Mouse (Mus musculus) kidney, adult 11 months (tissue): ENCODE measurements around the gene Zdhhc1.

Experiments
- DNase-seq: peaks from one replicate; pipeline ENCODE4 v3.0.0; 2022

Zdhhc1 gene

DNA sequence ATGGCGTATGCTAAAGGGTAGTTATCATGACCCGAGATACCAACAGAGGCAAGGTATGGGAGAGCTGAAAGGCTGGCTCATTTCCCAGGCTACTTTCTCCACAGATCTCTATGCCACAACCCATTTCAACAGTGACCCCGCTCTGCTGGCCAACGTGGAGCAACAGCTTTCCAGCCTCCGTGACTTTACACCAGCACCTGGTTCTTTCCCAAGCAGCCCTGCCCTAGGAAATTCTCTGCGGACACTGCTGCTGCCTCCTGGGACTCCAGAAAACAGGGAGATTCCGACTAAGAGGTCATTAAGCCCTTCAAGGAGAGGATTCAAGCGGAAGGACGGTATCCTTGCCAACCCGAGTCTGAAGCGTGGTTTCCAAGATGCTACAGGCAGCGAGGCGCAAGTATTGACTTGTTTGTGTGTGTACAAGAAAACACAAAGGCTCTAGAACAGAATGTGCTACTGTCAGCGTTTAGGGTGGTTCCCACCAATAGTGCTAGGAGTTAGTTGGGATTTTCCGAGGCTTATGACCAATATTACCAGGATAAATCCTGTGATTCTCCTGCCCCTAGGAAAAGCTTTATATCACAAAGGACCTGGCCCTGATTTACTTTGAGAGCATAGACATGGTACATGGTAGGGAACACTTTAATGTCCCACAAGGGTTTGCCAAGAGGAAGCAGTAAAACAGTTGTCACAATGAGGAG, 44.6 kb downstream of the Zdhhc1 start:
- no peak for DNase-seq

- no peak for DNase-seq
Observed at GRCm38 (mm10) chr8:105450977-105451376, 45.7 kb downstream of the Zdhhc1 start.

DNA sequence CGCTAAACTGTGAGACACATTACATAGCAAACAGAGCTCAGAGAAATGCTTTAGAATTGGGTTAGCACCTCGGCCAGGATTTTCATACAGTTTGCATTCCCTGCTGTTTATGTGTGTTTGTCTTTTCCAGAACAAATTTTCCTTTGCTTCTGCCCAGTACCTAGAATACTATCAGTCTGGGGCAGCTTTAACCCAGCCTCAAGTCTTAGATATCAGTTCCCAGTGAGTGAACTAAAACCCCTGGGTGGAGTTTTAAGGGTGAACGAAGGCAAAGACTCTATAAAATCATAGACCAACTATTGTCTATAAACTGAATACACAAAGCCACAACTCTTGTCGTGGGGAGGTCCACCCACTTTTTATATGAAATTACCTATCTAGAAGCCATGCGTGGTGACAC, 48.1 kb downstream of the Zdhhc1 start:
- DNase-seq = no peak

DNA sequence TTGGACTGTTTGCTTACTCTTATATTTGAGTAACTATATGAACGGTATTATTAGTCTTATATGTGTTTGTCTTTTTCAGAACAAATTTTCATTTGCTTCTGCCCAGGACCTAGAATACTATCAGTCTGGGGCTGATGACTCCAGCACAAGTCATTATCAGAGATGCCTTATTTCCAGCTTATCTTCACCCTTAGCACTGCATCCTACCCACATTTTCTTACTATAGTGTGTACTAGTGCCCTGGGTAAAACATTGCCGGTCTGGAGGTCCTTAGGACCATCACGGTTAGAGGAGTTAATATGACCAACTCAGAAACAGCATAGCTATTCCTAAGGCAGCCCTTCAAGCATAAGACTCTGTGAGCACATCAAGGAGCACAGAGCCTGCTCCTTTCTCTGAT, 48.5 kb downstream of the Zdhhc1 start:
- no peak for DNase-seq

- DNase-seq = no peak
Observed at GRCm38 (mm10) chr8:105446127-105446552, 50.6 kb downstream of the Zdhhc1 start.

GRCm38 (mm10) chr8:105445296-105446126, 51.2 kb downstream of the Zdhhc1 start:
- no peak for DNase-seq

DNA sequence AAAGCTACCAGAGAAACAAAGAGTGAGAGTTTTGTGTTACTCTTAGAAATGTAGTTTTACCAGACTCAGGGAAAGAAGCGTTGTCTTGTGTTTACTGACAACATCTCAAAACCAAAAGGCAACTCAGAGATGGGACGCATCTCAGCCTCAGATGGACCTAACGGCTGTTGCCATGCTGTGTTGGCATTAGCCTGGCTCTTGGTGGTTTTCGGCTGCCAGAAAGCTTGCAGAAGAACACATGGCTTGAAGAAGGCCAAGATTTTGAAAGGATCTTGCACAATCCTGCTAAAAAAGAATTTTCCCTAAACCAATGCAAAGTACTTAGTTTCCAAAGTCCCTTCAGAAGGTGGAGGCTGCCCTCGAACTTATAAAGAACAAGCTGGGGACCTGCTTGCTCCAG, 54.0 kb downstream of the Zdhhc1 start:
- no peak for DNase-seq

DNA sequence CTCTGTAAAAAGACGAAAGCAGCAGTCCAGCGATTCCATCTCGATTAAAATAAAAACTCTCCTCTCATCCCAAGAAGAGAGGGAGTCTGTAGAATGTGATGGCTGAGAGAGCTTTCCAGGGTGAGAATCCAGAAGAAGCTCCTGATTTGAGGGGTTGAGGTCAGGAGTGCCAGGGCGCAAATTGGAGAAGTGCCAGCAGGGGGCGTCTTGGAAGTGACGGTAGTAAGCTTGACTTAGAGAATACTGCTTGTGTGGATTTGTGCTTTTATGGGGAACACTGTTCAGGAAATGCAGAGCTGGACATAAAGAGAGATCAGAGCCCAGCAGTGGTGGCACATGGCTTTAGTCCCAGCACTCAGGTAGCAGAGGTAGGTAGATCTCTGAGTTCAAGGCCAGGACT, 55.3 kb downstream of the Zdhhc1 start:
- no peak for DNase-seq

DNA sequence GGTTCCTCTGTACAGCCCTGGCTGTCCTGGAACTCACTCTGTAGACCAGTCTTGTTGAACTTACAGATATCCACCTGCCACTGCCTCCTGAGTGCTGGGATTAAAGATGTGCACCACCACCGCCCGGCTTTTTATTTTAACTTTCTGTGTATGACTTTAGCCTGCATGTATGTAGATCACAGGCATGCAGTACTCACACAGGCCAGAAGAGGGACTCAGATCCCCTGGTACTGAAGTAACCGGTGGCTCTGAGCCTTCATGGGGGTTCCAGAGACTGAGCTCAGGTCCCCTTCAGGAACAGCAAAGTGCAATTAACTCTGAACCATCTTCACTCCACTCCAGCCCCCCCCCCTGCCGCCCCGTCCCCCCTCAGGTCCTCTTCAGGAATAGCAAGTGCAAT, 57.8 kb downstream of the Zdhhc1 start:
- DNase-seq = no peak

- no peak for DNase-seq
Observed at GRCm38 (mm10) chr8:105437078-105437748, 59.5 kb downstream of the Zdhhc1 start.

DNA sequence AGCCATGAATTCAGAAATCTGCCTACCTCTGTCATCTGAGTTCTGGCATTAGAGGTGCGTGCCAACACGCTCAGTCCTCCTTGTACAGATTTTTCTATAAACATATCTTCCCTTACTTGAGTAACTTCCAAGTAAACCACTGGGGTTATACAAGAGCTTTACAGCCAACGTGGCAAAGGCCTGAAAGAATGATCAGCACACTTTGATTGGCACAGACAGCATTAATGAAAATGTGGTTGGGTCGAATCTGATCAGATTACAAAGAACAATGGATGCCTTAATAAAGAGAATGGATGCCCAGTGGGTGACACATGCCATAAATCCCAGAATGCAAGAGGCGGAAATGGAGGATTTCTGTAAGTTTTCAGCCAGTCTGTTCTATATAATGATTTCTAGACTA, 60.5 kb downstream of the Zdhhc1 start:
- DNase-seq = no peak

- no peak for DNase-seq
Observed at GRCm38 (mm10) chr8:105434136-105434535, 62.6 kb downstream of the Zdhhc1 start.

- no peak for DNase-seq
Observed at GRCm38 (mm10) chr8:105433511-105433910, 63.2 kb downstream of the Zdhhc1 start.

DNA sequence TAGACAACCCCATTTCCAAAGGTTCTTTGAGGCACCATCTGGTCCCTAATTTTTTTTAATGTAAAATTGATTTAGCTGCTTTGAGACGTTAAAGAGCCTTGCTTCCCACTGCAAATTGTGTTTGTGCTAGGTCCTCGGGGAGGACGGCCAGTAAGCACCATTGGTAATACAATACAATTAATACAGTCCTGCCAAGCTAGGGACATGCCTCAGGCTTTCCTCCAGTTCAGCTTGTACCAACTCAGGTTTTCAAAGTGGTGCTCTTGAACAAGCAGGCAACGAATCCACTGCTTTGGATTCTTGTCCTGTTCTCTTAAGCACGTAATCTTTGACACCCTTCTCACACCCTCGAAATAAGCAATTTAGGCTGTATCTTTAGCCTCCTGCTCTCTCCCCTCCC, 63.7 kb downstream of the Zdhhc1 start:
- DNase-seq = no peak

- DNase-seq = no peak
Observed at GRCm38 (mm10) chr8:105431743-105432515, 64.8 kb downstream of the Zdhhc1 start.

DNA sequence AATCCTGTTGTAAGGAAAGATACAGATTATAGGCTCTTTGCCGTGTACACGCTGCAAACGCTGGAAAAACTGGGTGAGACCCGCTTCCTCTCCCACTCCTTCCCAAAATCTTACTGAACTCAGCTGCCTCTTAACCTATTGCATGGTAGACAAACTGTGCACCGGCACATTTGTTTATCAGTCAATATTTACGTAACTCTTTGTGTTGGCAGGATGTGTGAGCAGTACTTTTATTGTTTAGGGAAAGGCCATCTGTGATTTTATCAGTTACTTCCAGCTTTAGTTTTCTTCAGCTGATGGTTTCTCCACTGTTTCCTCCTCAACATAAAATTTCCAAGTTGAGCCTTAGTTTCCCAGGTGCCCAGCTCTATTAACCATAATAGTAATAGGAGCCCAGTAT, 69.8 kb downstream of the Zdhhc1 start:
- no peak for DNase-seq
